ENCODE assay signal across 29 mouse cellular contexts in genomic region chr11:67670031-67670430, GRCm38 (mm10). TPM values are rescaled to one million over a fixed set of nuclear protein-coding genes. Genes with fewer than 3 reads are reported as not detected.
DNase-seq lines count a peak whose midpoint lies in the region; ATAC-seq and TF ChIP-seq lines count a peak whose summit lies in the region.
"Had no signal": no experiment of that assay in that cellular context is flagged by ENCODE, and none has a peak within 500 bp of the region (broad histone marks: within the 10 kb centered on the region; RNA-seq: fewer than 3 reads in every experiment).

No protein-coding gene starts in this region.

- no peak overlapping the region for H3K4me3 ChIP-seq in left cerebral cortex, adult 2 months
- no peak overlapping the region for H3K4me3 ChIP-seq in hindbrain, embryonic 14.5 days (replicated peaks; ENCODE audit: low read length)
- H3K4me3 ChIP-seq: embryonic facial prominence, embryonic 15.5 days; erythroblast, embryonic 14.5 days; forebrain, embryonic 10.5 days; heart, embryonic 10.5 days; hindbrain, embryonic 12.5 days had no signal

- ATAC-seq in hindbrain, embryonic 14.5 days (ENCODE audit: low FRiP score), result no peak
- ATAC-seq: activated CD4-positive, CD25-positive, alpha-beta regulatory T cell, adult 4 months; forebrain, embryonic 14.5 days; hindbrain, postnatal 0 days; Patski had no signal

- H3K27me3 ChIP-seq in hindbrain, embryonic 14.5 days (ENCODE audit: control insufficient read depth, insufficient read depth, low read length), result no peaks in the 10 kb centered on the region
- H3K27me3 ChIP-seq: CH12.LX; embryonic facial prominence, embryonic 15.5 days; hindbrain, embryonic 12.5 days had no signal

- intact Hi-C loops in left cerebral cortex, adult 2 months (cut with DNase I), result no loop called here
- intact Hi-C loops in left cerebral cortex, postnatal 25 days (cut with DNase I), result loop anchor here (10.0 kb wide), 1 partner anchor 555 kb away; no protein-coding TSS in a partner anchor

- H3K4me2 ChIP-seq in hindbrain, embryonic 14.5 days (replicated peaks), result no peak overlapping the region
- H3K4me2 ChIP-seq: embryonic facial prominence, embryonic 15.5 days; hindbrain, embryonic 12.5 days had no signal

- over 99% methylated on average over 6 of the region's 6 CpGs for WGBS in hindbrain, embryonic 14.5 days

- no peaks in the 10 kb centered on the region for H3K9me3 ChIP-seq in hindbrain, embryonic 14.5 days (ENCODE audit: control insufficient read depth, low read length)
- H3K9me3 ChIP-seq: embryonic facial prominence, embryonic 15.5 days; forebrain, embryonic 10.5 days; heart, embryonic 10.5 days; hindbrain, embryonic 12.5 days had no signal

- no peak for TF ChIP-seq CTCF in left cerebral cortex, adult 2 months (IDR thresholded peaks at IDR 0.05)

- peak overlapping the region; percentile 83 for H3K27ac ChIP-seq in left cerebral cortex, adult 2 months
- H3K27ac ChIP-seq in hindbrain, embryonic 14.5 days, result no peak overlapping the region
- H3K27ac ChIP-seq: embryonic facial prominence, embryonic 15.5 days; forebrain, embryonic 10.5 days; heart, embryonic 10.5 days; hindbrain, embryonic 12.5 days; hindbrain, postnatal 0 days had no signal

- no peak overlapping the region for H3K9ac ChIP-seq in hindbrain, embryonic 14.5 days
- H3K9ac ChIP-seq: embryonic facial prominence, embryonic 15.5 days; hindbrain, embryonic 12.5 days had no signal

- no peaks in the 10 kb centered on the region for H3K36me3 ChIP-seq in hindbrain, embryonic 14.5 days (replicated peaks; ENCODE audit: control insufficient read depth, insufficient read depth)
- H3K36me3 ChIP-seq: embryonic facial prominence, embryonic 15.5 days; forebrain, embryonic 10.5 days; heart, embryonic 10.5 days; hindbrain, embryonic 12.5 days had no signal

- DNase-seq in left cerebral cortex, adult 2 months (ENCODE audit: extremely low spot score in 1 of 2, low spot score in 2 of 2), result no peak
- no peak for DNase-seq in left cerebral cortex, postnatal 25 days (ENCODE audit: low spot score in 2 of 2)
- peak; percentile 98 for DNase-seq in cerebellum, adult 11-12 months
- DNase-seq in cerebellum, adult 9-10 months, result peak; percentile 99
- peak; percentile 96 to 98 for DNase-seq in cerebellum, postnatal 25 days
- no peak for DNase-seq in spleen, postnatal 10 days (ENCODE audit: low spot score in 2 of 2)
- no peak for DNase-seq in layer of hippocampus, adult 8-10 months (ENCODE audit: low spot score in 2 of 2)
- no peak for DNase-seq in hindbrain, embryonic 14.5 days (ENCODE audit: low spot score)
- DNase-seq: adrenal gland, adult 2 months; adrenal gland, postnatal 25 days; embryo, embryonic 11 days; heart, adult 18-20 months; heart, postnatal 10 days; heart, postnatal 4 days; kidney, adult 11 months had no signal

- no peaks in the 10 kb centered on the region for H3K4me1 ChIP-seq in hindbrain, embryonic 14.5 days (replicated peaks; ENCODE audit: control insufficient read depth, insufficient read depth, low read length)
- H3K4me1 ChIP-seq: forebrain, embryonic 10.5 days; hindbrain, embryonic 12.5 days had no signal

RNA-seq across cellular contexts. Expression of gene Rcvrn, which starts 25.1 kb away (rescaled TPM):
- total RNA-seq in left cerebral cortex, adult 2 months (2021), result 1 to 10 TPM in 1 of 2 experiments, under 1 TPM in 1; 0.91 to 3.2 TPM
- total RNA-seq in left cerebral cortex, postnatal 25 days (2021), result 1 to 10 TPM; 1.1 TPM
- 1 to 10 TPM; 1.3 to 2.5 (median 1.6) TPM for total RNA-seq in layer of hippocampus, adult 8-10 months (2022)
- not detected in 2 replicates for polyA plus RNA-seq in hindbrain, embryonic 14.5 days (2014; fragmentation: Nextera tagmentation; extraction: Ambion mirVana)
- total RNA-seq: adrenal gland, postnatal 25 days; CH12.LX; common myeloid progenitor, adult 5-6 weeks; heart, adult 18-20 months; heart, postnatal 10 days; hindbrain, postnatal 0 days had no signal
- polyA plus RNA-seq: activated CD4-positive, CD25-positive, alpha-beta regulatory T cell, adult 4 months; adrenal gland, adult 2 months; embryonic facial prominence, embryonic 11.5 days; embryonic facial prominence, embryonic 15.5 days; erythroblast, embryonic 14.5 days; forebrain, embryonic 10.5 days; forebrain, embryonic 14.5 days; heart, embryonic 10.5 days; heart, embryonic 14.5 days; hindbrain, embryonic 12.5 days; hindbrain, postnatal 0 days; intestine, embryonic 14.5 days; Patski had no signal

Comparison
In these comparisons a context has a peak if more than half of its experiments do, and no peak if none do; other contexts are left out.
1. DNase-seq: peak in cerebellum, adult 11-12 months (single experiment), cerebellum, adult 9-10 months (single experiment) and cerebellum, postnatal 25 days (2 of 2); none in left cerebral cortex, adult 2 months (0 of 2), left cerebral cortex, postnatal 25 days (0 of 2), spleen, postnatal 10 days (0 of 2), layer of hippocampus, adult 8-10 months (0 of 2) and hindbrain, embryonic 14.5 days (single experiment).